Comparison of ENCODE assay signal across 8 mouse cellular contexts in the genomic region with DNA sequence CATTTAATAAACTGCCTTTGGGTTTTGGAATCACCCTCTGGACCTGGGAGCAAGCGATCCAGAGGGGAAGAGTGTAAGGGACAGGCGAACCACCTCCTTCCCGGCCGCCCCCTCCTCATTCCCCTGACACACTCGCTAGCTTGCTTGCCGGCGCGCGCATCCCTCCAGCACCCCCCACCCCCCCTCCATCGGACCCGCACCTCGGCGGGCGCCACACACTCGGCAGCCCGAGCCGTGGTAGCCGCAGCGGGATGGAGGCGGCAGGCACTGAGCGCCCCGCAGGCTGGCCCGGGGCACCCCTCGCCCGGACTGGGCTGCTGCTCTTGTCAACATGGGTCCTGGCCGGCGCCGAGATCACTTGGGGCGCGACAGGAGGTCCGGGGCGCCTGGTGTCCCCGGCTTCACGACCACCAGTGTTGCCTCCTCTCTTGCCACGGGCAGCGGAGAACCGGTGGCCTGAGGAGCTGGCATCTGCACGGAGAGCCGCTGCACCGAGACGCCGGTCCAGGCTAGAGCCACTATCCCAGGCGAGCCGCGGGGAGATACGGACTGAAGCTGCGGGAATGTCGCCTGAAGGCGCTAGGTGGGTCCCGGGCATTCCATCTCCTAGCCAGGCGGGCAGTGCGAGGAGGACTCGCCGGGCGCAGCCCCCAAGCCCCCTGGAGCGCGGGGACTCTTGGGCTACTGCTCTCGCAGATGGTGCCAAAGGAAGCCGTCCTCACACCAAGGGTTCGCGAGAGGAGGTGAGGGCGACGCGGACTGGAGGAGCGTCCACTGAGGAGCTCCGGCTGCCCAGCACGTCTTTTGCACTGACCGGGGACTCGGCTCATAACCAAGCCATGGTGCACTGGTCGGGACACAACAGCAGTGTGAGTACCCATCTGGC. TPM values are rescaled to one million over a fixed set of nuclear protein-coding genes. Genes with fewer than 3 reads are reported as not detected.
DNase-seq lines count a peak whose midpoint lies in the region; ATAC-seq and TF ChIP-seq lines count a peak whose summit lies in the region.

Gene Sorcs3 (plus strand): TSS at position 97 of the 886 bp plus-strand sequence.

- peaks cover 76% of the 10 kb centered on the region for H3K27me3 ChIP-seq in E14TG2a.4 (ENCODE audit: insufficient read depth, low read length)
- H3K27me3 ChIP-seq in forebrain, embryonic 13.5 days: peaks cover 39% of the 10 kb centered on the region
- H3K27me3 ChIP-seq in midbrain, embryonic 16.5 days (ENCODE audit: control insufficient read depth, insufficient read depth, low read depth, low read length): peaks cover 7% of the 10 kb centered on the region; the same call in 1 of the 2 replicates

- peak within 1 kb of the TSS; percentile 99 for H3K4me2 ChIP-seq in forebrain, embryonic 13.5 days
- peak within 1 kb of the TSS; percentile 74 for H3K4me2 ChIP-seq in midbrain, embryonic 16.5 days (ENCODE audit: low read length)

- no peak for TF ChIP-seq CTCF in E14TG2a.4 (conservative IDR thresholded peaks at IDR 0.05; ENCODE audit: low read length)

- peak; percentile 27 to 34 for DNase-seq in cerebellum, postnatal 25 days
- no peak for DNase-seq in cerebellum, adult 9-10 months
- DNase-seq in left cerebral cortex, adult 8-10 months (ENCODE audit: low spot score in 2 of 2): peak; percentile 20 to 33
- no peak for DNase-seq in gastrocnemius, adult 8-10 months (ENCODE audit: low spot score in 2 of 2)
- DNase-seq in urinary bladder, postnatal 25 days (ENCODE audit: low spot score): no peak

- H3K4me3 ChIP-seq in E14TG2a.4 (replicated peaks; ENCODE audit: low read length): peak within 1 kb of the TSS; percentile 72
- peak within 1 kb of the TSS; percentile 63 for H3K4me3 ChIP-seq in forebrain, embryonic 13.5 days
- H3K4me3 ChIP-seq in midbrain, embryonic 16.5 days (ENCODE audit: low read depth, low read length): peak within 1 kb of the TSS; percentile 61

- WGBS in forebrain, embryonic 13.5 days: under 1% methylated on average over 62 of the region's 70 CpGs
- WGBS in midbrain, embryonic 16.5 days: under 1% methylated on average over 68 of the region's 70 CpGs

- peak within 1 kb of the TSS; percentile 32 for H3K27ac ChIP-seq in forebrain, embryonic 13.5 days
- H3K27ac ChIP-seq in midbrain, embryonic 16.5 days (ENCODE audit: low read length): peak within 1 kb of the TSS; percentile 79

- H3K9ac ChIP-seq in forebrain, embryonic 13.5 days: peak within 1 kb of the TSS; percentile 74
- H3K9ac ChIP-seq in midbrain, embryonic 16.5 days (ENCODE audit: low read depth, low read length): peak within 1 kb of the TSS; percentile 80

- H3K9me3 ChIP-seq in E14TG2a.4 (ENCODE audit: low read length): peaks cover 4% of the 10 kb centered on the region; the same call in 1 of the 2 replicates
- no peaks in the 10 kb centered on the region for H3K9me3 ChIP-seq in forebrain, embryonic 13.5 days (replicated peaks)
- H3K9me3 ChIP-seq in midbrain, embryonic 16.5 days (replicated peaks; ENCODE audit: control insufficient read depth, low read length, poor library complexity, severe bottlenecking): no peaks in the 10 kb centered on the region

- no peaks in the 10 kb centered on the region for H3K36me3 ChIP-seq in E14TG2a.4 (ENCODE audit: insufficient read depth, low read length)
- no peaks in the 10 kb centered on the region for H3K36me3 ChIP-seq in forebrain, embryonic 13.5 days (ENCODE audit: poor library complexity, severe bottlenecking)
- H3K36me3 ChIP-seq in midbrain, embryonic 16.5 days (ENCODE audit: control insufficient read depth, insufficient read depth, low read length): no peaks in the 10 kb centered on the region

- peak; percentile 59 for ATAC-seq in forebrain, embryonic 13.5 days
- peak; percentile 65 for ATAC-seq in midbrain, embryonic 16.5 days

- H3K4me1 ChIP-seq in E14TG2a.4 (replicated peaks; ENCODE audit: low read depth, low read length): peaks cover 16% of the 10 kb centered on the region
- H3K4me1 ChIP-seq in forebrain, embryonic 13.5 days: peaks cover 48% of the 10 kb centered on the region
- peaks cover 30% of the 10 kb centered on the region for H3K4me1 ChIP-seq in midbrain, embryonic 16.5 days (ENCODE audit: control insufficient read depth, insufficient read depth, low read length)

RNA-seq across cellular contexts. Expression of gene Sorcs3, which starts in this region (rescaled TPM):
- 3.8 and 5.3 TPM in 2 replicates for polyA plus RNA-seq in forebrain, embryonic 13.5 days (2015; fragmentation: Nextera tagmentation; extraction: Ambion mirVana)
- 10 to 100 TPM; 35.3 to 41.6 (median 38.0) TPM for total RNA-seq in left cerebral cortex, adult 8-10 months (2022)
- polyA plus RNA-seq in midbrain, embryonic 16.5 days (2015; fragmentation: Nextera tagmentation; extraction: Ambion mirVana): 17.5 and 18.3 TPM in 2 replicates
- total RNA-seq in gastrocnemius, adult 8-10 months (2022): not detected

Comparison
In these comparisons a context has a peak if more than half of its experiments do, and no peak if none do; other contexts are left out.
1. RNA of gene Sorcs3 (total RNA-seq): 35.3 to 41.6 TPM in left cerebral cortex, adult 8-10 months; not detected in gastrocnemius, adult 8-10 months; every median in the first group is over 10 times any median in the second.
2. DNase-seq: peak in cerebellum, postnatal 25 days (2 of 2) and left cerebral cortex, adult 8-10 months (2 of 2); none in cerebellum, adult 9-10 months (single experiment), gastrocnemius, adult 8-10 months (0 of 2) and urinary bladder, postnatal 25 days (single experiment).
3. Peak in every context shown above with its lines, with median percentiles within 50 percentile points of each other: H3K4me3 ChIP-seq.